Mouse (Mus musculus) lung, embryonic 15.5 days (tissue): ENCODE results near the gene Cmip. TPM values are rescaled to one million over a fixed set of nuclear protein-coding genes. Genes with fewer than 3 reads are reported as not detected.

Source experiments
- ATAC-seq: fragments of 200-750 bp; cut with Nextera tagmentation; 2 replicates; pipeline ENCODE4 v1.8.0; 2017; ENCODE audit warnings: moderate number of reproducible peaks, borderline replicate concordance; ENCODE audit not compliant: low FRiP score, low TSS enrichment; ENCODE audit errors: extremely low read depth
- H3K27ac ChIP-seq: fragments of 300-500 bp; sonication (generic); 2 replicates; pipeline ENCODE4 v1.5.1; 2015; ENCODE audit warnings: moderate library complexity, mild to moderate bottlenecking, inconsistent platforms
- H3K27me3 ChIP-seq: fragments of 300-500 bp; sonication (generic); 2 replicates; pipeline ENCODE4 v1.6.1; 2015; ENCODE audit warnings: inconsistent platforms
- H3K36me3 ChIP-seq: fragments of 300-500 bp; sonication (generic); 2 replicates; pipeline ENCODE4 v1.6.1; 2015; ENCODE audit warnings: inconsistent platforms
- H3K4me1 ChIP-seq: fragments of 300-500 bp; sonication (generic); 2 replicates; pipeline ENCODE4 v1.6.1; 2015; ENCODE audit warnings: inconsistent platforms
- H3K4me2 ChIP-seq: fragments of 300-500 bp; sonication (generic); 2 replicates; pipeline ENCODE4 v1.6.1; 2015; ENCODE audit warnings: inconsistent platforms, mild to moderate bottlenecking, moderate library complexity
- H3K4me3 ChIP-seq: fragments of 300-500 bp; sonication (generic); 2 replicates; pipeline ENCODE4 v1.5.1; 2015; ENCODE audit warnings: mild to moderate bottlenecking, inconsistent platforms
- H3K9ac ChIP-seq: fragments of 300-500 bp; sonication (generic); 2 replicates; pipeline ENCODE4 v1.6.1; 2015; ENCODE audit warnings: inconsistent platforms
- H3K9me3 ChIP-seq: fragments of 300-500 bp; sonication (generic); 2 replicates; pipeline ENCODE4 v1.6.1; 2016; ENCODE audit warnings: inconsistent platforms
- WGBS: fragments of 180-500 bp; shearing (Covaris S2); methylation state at CpG from one replicate; pipeline ENCODE4 v1.1.7; 2015; 5-methylcytosine and 5-hydroxymethylcytosine counted together
- polyA plus RNA-seq: library from polyadenylated mRNA; unstranded; fragments of >200 nt; fragmentation: Nextera tagmentation; extraction: Ambion mirVana; gene quantifications from 2 replicates; pipeline ENCODE4 v1.2.1, GENCODE M21; 2015

Gene Cmip
- polyA plus RNA-seq, 1 experiment from 2014 or later = 18.8 TPM

DNA sequence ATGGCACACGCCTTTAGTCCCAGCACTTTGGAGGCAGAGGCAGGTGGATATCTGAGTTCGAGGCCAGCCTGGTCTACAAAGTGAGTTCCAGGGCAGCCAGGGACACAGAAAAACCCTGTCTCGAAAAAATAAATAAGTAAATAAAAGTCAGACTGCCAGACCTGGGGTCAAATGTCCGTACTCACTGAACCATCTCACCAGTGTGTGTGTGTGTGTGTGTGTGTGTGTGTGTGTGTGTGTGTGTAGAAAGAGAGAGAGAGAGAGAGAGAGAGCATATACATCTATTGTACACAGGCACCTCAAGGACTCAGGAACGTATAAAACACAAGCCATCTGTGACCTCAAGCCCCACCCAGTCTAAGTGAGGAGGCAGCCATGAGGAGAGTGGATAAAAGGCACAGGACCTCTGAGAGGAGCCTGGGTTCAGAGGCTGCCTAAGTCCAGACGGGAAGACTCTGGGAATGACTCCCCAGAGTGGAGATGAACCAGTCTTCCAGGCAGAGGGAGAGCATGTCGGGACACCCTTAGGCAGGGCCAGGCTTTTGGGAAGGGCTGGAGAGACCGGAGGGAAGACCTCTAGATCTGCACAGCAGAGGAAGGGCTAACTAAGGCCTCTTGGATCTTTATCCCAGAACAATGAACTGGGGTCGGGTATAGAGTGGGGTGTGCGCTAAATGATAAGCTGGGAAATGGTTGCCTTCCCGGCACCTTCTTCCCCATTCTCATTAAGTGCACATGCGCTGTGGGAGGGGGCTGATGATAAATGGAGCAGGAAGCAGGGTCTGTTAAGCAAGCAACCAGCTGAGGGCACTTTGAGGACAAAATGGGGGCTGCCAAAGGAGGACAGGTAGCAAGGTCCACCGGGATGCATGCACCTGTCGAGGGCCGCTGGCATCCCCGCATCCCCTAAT lies 212.8 kb downstream of the Cmip start:
- no peak overlapping the region for H3K27ac ChIP-seq

DNA sequence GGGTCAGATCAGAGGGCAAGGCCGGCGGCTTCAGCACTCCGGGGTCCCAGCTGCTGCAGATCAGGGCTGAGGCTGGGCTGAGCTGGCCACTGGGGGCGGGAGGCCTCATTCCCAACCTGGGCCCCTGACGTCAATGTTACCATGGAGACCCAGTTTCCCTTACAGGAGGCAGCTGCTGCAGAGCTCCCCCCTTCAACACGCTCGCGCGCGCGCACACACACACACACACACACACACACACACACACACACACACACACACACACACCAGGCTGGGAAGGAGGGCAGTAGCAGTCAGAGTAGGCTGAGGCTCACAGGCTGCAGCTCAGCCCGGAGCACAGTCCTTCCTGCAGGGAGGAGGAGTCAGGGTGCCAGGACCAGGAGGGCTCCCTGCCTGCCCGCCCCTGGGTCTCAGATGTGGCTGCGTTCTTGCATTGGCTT lies 213.5 kb downstream of the Cmip start:
- Histone ChIP-seq H3K27me3 (no peaks in the 10 kb centered on the region), H3K4me1 (peaks cover 7% of the 10 kb centered on the region), H3K4me2 (peak overlapping the region; percentile 46), H3K9me3 (no peaks in the 10 kb centered on the region), H3K27ac (no peak overlapping the region), H3K36me3 (no peaks in the 10 kb centered on the region), H3K4me3 (peak overlapping the region; percentile 16), H3K9ac (no peak overlapping the region)
- ATAC-seq = peak; percentile 75
- under 1% methylated on average over 8 of the region's 14 CpGs for WGBS

More for the DNA sequence above, 212.8 kb downstream of the Cmip start:
- no peak for ATAC-seq
- H3K4me2 ChIP-seq = peak overlapping the region; percentile 46
- H3K36me3 ChIP-seq = no peaks in the 10 kb centered on the region
- no peak overlapping the region for H3K9ac ChIP-seq
- H3K9me3 ChIP-seq = no peaks in the 10 kb centered on the region
- H3K4me1 ChIP-seq = peaks cover 7% of the 10 kb centered on the region
- H3K27me3 ChIP-seq = no peaks in the 10 kb centered on the region
- peak overlapping the region; percentile 16; the same call in 1 of the 2 replicates for H3K4me3 ChIP-seq
- WGBS = 27% methylated on average over 16 of the region's 16 CpGs

DNA sequence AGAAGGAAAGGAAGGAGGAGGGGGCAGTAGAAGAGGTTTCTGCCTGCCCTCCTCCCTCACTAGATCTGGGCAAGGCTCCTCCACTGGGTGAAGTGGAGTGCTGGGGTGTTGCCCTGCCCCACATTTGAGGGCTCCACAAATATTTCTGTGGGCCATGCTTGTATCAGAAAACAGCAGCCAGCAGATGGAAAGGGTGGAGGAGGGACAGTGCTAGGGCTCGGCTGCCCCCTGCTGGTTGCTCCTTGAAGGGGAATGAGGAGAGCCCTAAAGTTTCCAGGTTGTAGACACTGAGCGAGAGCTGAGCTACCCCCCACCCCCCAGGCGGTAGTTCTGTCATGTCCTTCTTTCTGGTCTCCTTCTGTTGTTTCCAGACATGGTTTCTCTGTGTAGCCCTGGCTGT lies 214.3 kb downstream of the Cmip start:
- Histone ChIP-seq H3K4me3 (no peak overlapping the region), H3K27ac (no peak overlapping the region), H3K4me2 (no peak overlapping the region), H3K9ac (no peak overlapping the region), H3K27me3 (no peaks in the 10 kb centered on the region), H3K9me3 (no peaks in the 10 kb centered on the region), H3K36me3 (no peaks in the 10 kb centered on the region), H3K4me1 (peaks cover 7% of the 10 kb centered on the region)
- ATAC-seq = no peak
- WGBS = 15% methylated on average over 3 of the region's 3 CpGs

DNA sequence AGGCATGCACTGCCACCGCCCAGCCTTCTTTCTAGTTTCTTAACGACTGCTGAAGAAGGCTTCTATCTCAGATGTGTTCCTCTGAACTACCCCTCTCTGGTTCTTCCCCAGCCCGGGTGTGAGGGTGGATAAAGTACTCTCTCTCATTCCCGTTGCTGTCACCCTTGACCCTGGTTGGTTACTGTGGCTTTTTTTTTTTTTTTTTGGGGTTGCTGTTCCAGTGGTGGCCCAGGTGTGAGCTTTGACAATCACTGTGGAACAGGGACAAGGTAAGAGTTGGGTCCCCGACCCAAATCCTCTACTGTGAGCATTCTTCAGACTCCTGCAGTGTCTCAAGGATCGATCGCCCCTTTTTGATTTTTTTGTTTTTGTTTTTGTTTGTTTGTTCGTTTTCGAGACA lies 214.8 kb downstream of the Cmip start:
- H3K4me2 ChIP-seq = no peak overlapping the region
- H3K4me3 ChIP-seq = no peak overlapping the region
- WGBS = 63% methylated on average over 9 of the region's 9 CpGs
- no peaks in the 10 kb centered on the region for H3K27me3 ChIP-seq
- H3K9ac ChIP-seq = no peak overlapping the region
- H3K27ac ChIP-seq = no peak overlapping the region
- no peaks in the 10 kb centered on the region for H3K9me3 ChIP-seq
- H3K4me1 ChIP-seq = peaks cover 7% of the 10 kb centered on the region
- no peaks in the 10 kb centered on the region for H3K36me3 ChIP-seq
- no peak for ATAC-seq

DNA sequence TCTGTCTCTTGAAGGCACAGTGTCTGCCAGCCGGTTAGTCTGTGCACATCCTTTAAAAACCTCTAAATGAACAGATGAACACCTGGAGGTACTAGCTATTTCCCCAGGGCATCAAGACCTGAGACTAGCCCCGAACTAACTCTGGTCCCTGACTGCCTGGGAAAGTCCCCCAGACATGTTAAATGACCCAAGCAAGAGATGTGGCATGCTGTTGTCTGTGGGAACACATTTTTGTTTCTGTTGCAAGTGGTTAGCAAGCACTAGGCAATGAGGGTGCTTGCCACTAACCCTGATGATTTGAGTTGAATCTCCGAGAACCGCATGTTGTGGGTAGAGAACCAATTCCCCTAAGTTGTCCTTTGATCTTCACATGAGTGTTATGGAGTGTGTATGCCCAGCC lies 215.5 kb downstream of the Cmip start:
- H3K9me3 ChIP-seq = no peaks in the 10 kb centered on the region
- H3K4me3 ChIP-seq = no peak overlapping the region
- 81% methylated on average over 4 of the region's 4 CpGs for WGBS
- no peak for ATAC-seq
- no peak overlapping the region for H3K9ac ChIP-seq
- no peak overlapping the region for H3K4me2 ChIP-seq
- H3K4me1 ChIP-seq = peaks cover 7% of the 10 kb centered on the region
- no peak overlapping the region for H3K27ac ChIP-seq
- H3K27me3 ChIP-seq = no peaks in the 10 kb centered on the region
- no peaks in the 10 kb centered on the region for H3K36me3 ChIP-seq

DNA sequence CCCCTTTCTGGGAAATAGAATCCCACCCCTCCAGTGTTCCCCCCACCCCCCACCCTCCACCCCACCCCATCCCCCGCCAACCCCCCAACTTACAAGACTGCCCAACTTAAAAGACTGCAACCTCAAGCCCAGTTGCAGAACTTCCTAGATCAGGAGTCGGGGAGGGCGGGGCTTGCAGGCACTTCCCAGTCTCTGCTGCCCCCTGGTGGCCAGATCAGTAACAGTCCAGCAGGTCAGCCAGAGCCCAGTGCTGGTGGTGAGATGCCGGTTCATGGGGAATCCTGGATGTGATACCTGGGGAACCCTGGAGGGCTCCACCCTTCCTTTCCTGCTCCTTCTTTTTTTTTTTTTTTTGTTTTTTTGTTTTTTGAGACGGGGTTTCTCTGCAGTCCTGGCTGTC lies 218.1 kb downstream of the Cmip start:
- no peak overlapping the region for H3K4me2 ChIP-seq
- WGBS = 2% methylated on average over 5 of the region's 5 CpGs
- ATAC-seq = peak; percentile 55; the same call in 1 of the 2 replicates
- no peak overlapping the region for H3K4me3 ChIP-seq
- no peaks in the 10 kb centered on the region for H3K9me3 ChIP-seq
- H3K9ac ChIP-seq = no peak overlapping the region
- no peak overlapping the region for H3K27ac ChIP-seq
- no peaks in the 10 kb centered on the region for H3K36me3 ChIP-seq
- peaks cover 4% of the 10 kb centered on the region for H3K4me1 ChIP-seq
- H3K27me3 ChIP-seq = no peaks in the 10 kb centered on the region

DNA sequence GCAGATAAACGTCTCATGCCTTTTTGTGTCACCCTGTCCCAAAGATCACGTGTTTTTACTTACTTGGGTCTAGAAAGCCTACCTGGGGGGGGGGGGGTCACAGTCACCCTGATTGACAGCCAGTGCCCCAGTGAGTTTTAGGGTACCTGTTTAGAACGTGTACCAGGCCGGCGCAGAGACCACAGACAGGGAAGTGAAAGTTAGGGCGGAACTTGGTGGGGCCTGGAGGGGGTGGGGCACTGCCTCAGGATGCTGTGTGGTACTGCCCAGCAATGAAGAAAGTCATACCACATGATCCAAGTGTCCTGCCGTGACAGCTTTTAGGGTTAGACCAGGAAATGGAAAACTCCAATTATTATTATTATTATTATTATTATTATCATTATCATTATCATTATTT lies 219.0 kb downstream of the Cmip start:
- H3K4me3 ChIP-seq = no peak overlapping the region
- no peaks in the 10 kb centered on the region for H3K4me1 ChIP-seq
- H3K9me3 ChIP-seq = no peaks in the 10 kb centered on the region
- no peaks in the 10 kb centered on the region for H3K36me3 ChIP-seq
- no peaks in the 10 kb centered on the region for H3K27me3 ChIP-seq
- H3K4me2 ChIP-seq = no peak overlapping the region
- no peak for ATAC-seq
- 69% methylated on average over 7 of the region's 7 CpGs for WGBS
- H3K9ac ChIP-seq = no peak overlapping the region
- H3K27ac ChIP-seq = no peak overlapping the region

DNA sequence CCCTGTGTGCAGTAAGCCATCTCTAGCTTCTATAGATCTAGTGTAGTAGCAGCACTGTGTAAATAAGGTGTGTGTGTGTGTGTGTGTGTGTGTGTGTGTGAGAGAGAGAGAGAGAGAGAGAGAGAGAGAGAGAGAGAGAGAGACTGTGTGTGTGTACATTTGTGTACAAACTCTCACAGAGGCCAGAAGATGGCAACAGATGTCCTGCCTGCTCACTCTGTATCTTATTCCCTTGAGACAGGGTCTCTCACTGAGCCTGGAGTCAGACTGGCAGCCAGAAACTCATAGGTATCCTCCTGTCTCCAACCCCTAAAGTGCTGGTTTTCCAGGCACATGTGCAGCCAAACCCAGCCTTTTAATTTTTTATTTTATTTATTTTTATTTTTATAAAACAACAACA lies 221.2 kb downstream of the Cmip start:
- Histone ChIP-seq H3K27ac (no peak overlapping the region), H3K27me3 (no peaks in the 10 kb centered on the region), H3K4me3 (no peak overlapping the region), H3K4me2 (no peak overlapping the region), H3K9ac (no peak overlapping the region), H3K9me3 (no peaks in the 10 kb centered on the region), H3K36me3 (no peaks in the 10 kb centered on the region), H3K4me1 (no peaks in the 10 kb centered on the region)
- no peak for ATAC-seq

DNA sequence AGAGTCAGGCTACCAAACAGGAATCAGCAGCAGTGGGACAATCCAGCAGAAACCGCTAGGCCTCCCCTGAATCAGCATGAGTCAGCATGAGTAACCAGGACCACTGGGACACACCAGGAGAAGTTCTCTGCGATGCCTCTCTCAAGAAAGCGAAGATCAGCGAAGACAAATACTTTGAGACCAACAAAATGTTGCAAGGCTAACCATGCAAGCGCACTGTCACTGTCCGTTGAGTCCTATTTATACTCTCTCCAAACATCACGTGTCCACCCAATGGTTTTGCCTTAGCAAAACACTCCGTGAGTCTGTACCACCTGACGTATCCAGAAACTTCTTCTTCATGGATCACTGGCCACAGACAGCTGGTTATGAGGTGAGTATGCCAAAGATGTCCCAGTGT lies 223.1 kb downstream of the Cmip start:
- Histone ChIP-seq H3K4me1 (no peaks in the 10 kb centered on the region), H3K9me3 (no peaks in the 10 kb centered on the region), H3K4me2 (no peak overlapping the region), H3K4me3 (no peak overlapping the region), H3K27me3 (no peaks in the 10 kb centered on the region), H3K9ac (no peak overlapping the region), H3K36me3 (no peaks in the 10 kb centered on the region), H3K27ac (no peak overlapping the region)
- no peak for ATAC-seq
- 93% methylated on average over 9 of the region's 9 CpGs for WGBS

DNA sequence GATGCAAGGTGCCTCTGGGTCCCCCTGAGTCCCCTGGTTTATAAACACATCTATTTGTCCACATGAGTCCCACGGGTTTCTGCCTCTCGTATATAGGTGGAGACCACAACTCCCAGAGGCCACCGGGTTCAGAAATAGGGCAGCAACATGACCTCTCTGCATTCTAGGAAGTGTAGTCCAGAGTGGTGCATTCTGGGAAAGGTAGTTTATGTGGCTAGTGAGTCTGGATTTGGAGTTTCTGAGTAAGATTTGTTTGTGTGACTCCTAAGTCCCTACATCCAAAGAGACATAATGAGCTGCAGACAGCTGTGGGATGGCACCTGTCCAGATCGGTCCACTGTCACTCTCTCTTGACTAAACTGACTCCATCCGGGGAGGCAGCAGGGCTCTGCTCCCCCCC lies 223.7 kb downstream of the Cmip start:
- H3K27me3 ChIP-seq = no peaks in the 10 kb centered on the region
- H3K9ac ChIP-seq = no peak overlapping the region
- no peaks in the 10 kb centered on the region for H3K4me1 ChIP-seq
- no peaks in the 10 kb centered on the region for H3K9me3 ChIP-seq
- ATAC-seq = no peak
- H3K4me3 ChIP-seq = no peak overlapping the region
- no peaks in the 10 kb centered on the region for H3K36me3 ChIP-seq
- H3K27ac ChIP-seq = no peak overlapping the region
- no peak overlapping the region for H3K4me2 ChIP-seq
- WGBS = 62% methylated on average over 5 of the region's 5 CpGs

DNA sequence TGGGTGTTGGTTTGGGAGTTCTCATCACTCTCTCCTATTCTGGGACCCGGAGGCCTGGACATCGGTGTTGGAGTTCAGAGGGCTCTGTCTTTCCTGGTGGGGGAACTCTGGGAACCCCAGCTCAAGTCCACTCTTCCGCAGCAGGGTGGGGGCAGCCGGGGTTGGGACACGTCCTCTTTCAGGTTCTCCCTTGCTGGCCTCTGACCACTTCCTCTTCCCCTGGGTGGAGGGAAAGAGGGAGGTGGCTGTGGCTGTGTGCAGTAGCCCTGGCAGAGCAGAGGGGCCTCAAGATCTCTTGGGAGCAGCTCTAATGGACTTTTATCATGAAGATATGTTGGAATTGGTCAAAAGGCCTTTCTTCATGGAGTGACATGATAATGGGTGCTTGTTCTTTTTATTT lies 225.0 kb downstream of the Cmip start:
- H3K27ac ChIP-seq = no peak overlapping the region
- H3K4me3 ChIP-seq = no peak overlapping the region
- no peaks in the 10 kb centered on the region for H3K36me3 ChIP-seq
- ATAC-seq = no peak
- H3K27me3 ChIP-seq = no peaks in the 10 kb centered on the region
- no peak overlapping the region for H3K4me2 ChIP-seq
- WGBS = 84% methylated on average over 5 of the region's 5 CpGs
- no peaks in the 10 kb centered on the region for H3K4me1 ChIP-seq
- no peaks in the 10 kb centered on the region for H3K9me3 ChIP-seq
- no peak overlapping the region for H3K9ac ChIP-seq

DNA sequence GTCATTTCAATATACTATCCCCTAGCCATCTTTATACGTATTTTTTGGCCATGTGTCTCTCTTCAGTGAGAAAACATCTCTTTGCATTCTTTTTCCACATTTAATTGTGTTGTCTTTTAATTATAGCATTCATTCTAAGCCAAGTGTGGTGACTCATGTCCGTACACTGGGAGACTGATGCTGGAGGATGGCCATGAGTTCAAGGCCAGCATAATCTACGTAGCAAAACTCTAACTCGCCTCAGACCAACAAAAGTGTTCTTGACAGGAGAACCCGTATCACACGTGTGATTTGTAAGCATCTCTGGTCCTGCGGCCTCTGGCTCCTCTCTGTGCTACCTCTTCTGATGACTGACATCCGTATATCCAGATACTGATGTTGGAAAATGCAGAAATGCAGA lies 227.9 kb downstream of the Cmip start:
- Histone ChIP-seq H3K4me3 (no peak overlapping the region), H3K4me2 (no peak overlapping the region), H3K9me3 (no peaks in the 10 kb centered on the region), H3K36me3 (no peaks in the 10 kb centered on the region), H3K4me1 (no peaks in the 10 kb centered on the region), H3K9ac (no peak overlapping the region), H3K27ac (no peak overlapping the region), H3K27me3 (no peaks in the 10 kb centered on the region)
- 81% methylated on average over 8 of the region's 8 CpGs for WGBS
- ATAC-seq = no peak
